Mouse (Mus musculus) cerebellum, adult 11 months (tissue): ENCODE results near the gene Fibp.
"Not testable (repeated sequence)": the region's sequence is repeated elsewhere in the genome, so short reads cannot be mapped to it uniquely, and the experiment has no call there.

Experiments
- DNase-seq: peaks from one replicate; pipeline ENCODE4 v3.0.0; 2022

Gene Fibp

GRCm38 (mm10) chr19:5466916-5467500, 6.6 kb downstream of the Fibp start:
- DNase-seq, result no peak

- DNase-seq, result no peak
Observed at GRCm38 (mm10) chr19:5468374-5468773, 8.0 kb downstream of the Fibp start, which contains the start of gene Ctsw. TSS of gene Ctsw (minus strand) at chr19:5468507.

GRCm38 (mm10) chr19:5471846-5472245, 11.4 kb downstream of the Fibp start:
- DNase-seq, result no peak

GRCm38 (mm10) chr19:5472857-5473256, 12.4 kb downstream of the Fibp start:
- DNase-seq, result no peak

- DNase-seq, result no peak
Observed at GRCm38 (mm10) chr19:5473720-5474119, 13.3 kb downstream of the Fibp start, which contains the start of gene Efemp2. TSS of gene Efemp2 (plus strand) at chr19:5473954.

- no peak for DNase-seq
Observed at GRCm38 (mm10) chr19:5474281-5475068, 14.1 kb downstream of the Fibp start.

GRCm38 (mm10) chr19:5475069-5475714, 14.8 kb downstream of the Fibp start:
- DNase-seq, result no peak

- DNase-seq, result no peak
Observed at GRCm38 (mm10) chr19:5477004-5477667, 16.7 kb downstream of the Fibp start.

GRCm38 (mm10) chr19:5477668-5478300, 17.4 kb downstream of the Fibp start:
- no peak for DNase-seq

- DNase-seq, result no peak
Observed at GRCm38 (mm10) chr19:5480016-5480415, 19.6 kb downstream of the Fibp start.

GRCm38 (mm10) chr19:5481398-5481797, 21.0 kb downstream of the Fibp start:
- no peak for DNase-seq

- DNase-seq, result no peak
Observed at GRCm38 (mm10) chr19:5483386-5484359, 23.3 kb downstream of the Fibp start.

- no peak for DNase-seq
Observed at GRCm38 (mm10) chr19:5484496-5484895, 24.1 kb downstream of the Fibp start.

GRCm38 (mm10) chr19:5485371-5485770, 25.0 kb downstream of the Fibp start:
- DNase-seq, result peak; percentile 64

GRCm38 (mm10) chr19:5485821-5486220, 25.4 kb downstream of the Fibp start:
- DNase-seq, result peak; percentile 84

GRCm38 (mm10) chr19:5486286-5486685, 25.9 kb downstream of the Fibp start:
- peak; percentile 74 for DNase-seq

GRCm38 (mm10) chr19:5486771-5487170, 26.4 kb downstream of the Fibp start:
- DNase-seq, result no peak

GRCm38 (mm10) chr19:5487768-5488550, 27.5 kb downstream of the Fibp start, which contains the start of gene Mus81:
TSS of gene Mus81 (minus strand) at chr19:5488402.
- peak; percentile 96 for DNase-seq

GRCm38 (mm10) chr19:5488878-5489571, 28.6 kb downstream of the Fibp start:
- DNase-seq, result peak; percentile 92

GRCm38 (mm10) chr19:5489721-5490120, 29.3 kb downstream of the Fibp start:
- DNase-seq, result not testable (repeated sequence)
